In the genomic region with DNA sequence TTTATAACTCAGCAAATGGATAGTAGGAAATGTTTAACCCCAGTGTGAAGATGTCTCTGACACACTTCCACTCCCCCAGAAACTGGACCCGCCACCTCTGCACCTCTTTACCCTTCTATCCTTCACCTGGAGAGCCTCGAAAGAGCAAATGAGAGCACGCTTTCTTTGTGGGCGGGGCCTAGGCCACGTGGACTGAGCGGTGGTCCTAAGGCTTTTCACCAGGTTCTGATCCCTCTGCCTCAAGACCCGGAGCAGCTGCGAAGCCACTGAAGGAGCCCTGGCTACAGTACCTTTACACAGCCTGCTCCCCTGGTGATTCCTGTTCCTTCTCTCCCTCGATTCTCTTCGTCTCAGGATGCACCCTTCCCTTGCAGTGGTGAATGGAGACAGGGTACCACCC, we compare ENCODE assay signal across 8 mouse cellular contexts. TPM values are rescaled to one million over a fixed set of nuclear protein-coding genes. Genes with fewer than 3 reads are reported as not detected.
DNase-seq lines count a peak whose midpoint lies in the region; ATAC-seq and TF ChIP-seq lines count a peak whose summit lies in the region.

No protein-coding gene starts in this region.

- H3K9ac ChIP-seq in heart, embryonic 13.5 days, result no peak overlapping the region
- no peak overlapping the region for H3K9ac ChIP-seq in limb, embryonic 14.5 days (ENCODE audit: low read depth, low read length, severe bottlenecking)

- WGBS in heart, embryonic 13.5 days, result 23% methylated on average over 10 of the region's 10 CpGs
- 22% methylated on average over 10 of the region's 10 CpGs for WGBS in limb, embryonic 14.5 days

- peaks cover 33% of the 10 kb centered on the region for H3K4me1 ChIP-seq in heart, embryonic 13.5 days
- peaks cover 24% of the 10 kb centered on the region for H3K4me1 ChIP-seq in limb, embryonic 14.5 days (ENCODE audit: control insufficient read depth, insufficient read depth, low read length)

- intact Hi-C loops in heart, postnatal 36 days (cut with DNase I), result no loop called here
- intact Hi-C loops in left cerebral cortex, postnatal 36 days (cut with DNase I), result no loop called here

- DNase-seq in heart, postnatal 36 days, result no peak
- peak; percentile 34 for DNase-seq in thymus, postnatal 4 days
- DNase-seq in thymus, adult 18-20 months, result no peak
- DNase-seq in limb, embryonic 14.5 days (ENCODE audit: low spot score), result no peak
- DNase-seq in layer of hippocampus, adult 18-20 months (ENCODE audit: low spot score in 2 of 2), result no peak
- DNase-seq in adrenal gland, postnatal 4 days (ENCODE audit: low spot score in 2 of 2), result no peak
- no peak for DNase-seq in left cerebral cortex, postnatal 36 days (ENCODE audit: low spot score in 2 of 2)

- H3K4me2 ChIP-seq in heart, embryonic 13.5 days, result peak overlapping the region; percentile 67
- H3K4me2 ChIP-seq in limb, embryonic 14.5 days (replicated peaks; ENCODE audit: low read depth, low read length, severe bottlenecking), result peak overlapping the region; percentile 57; the same call in 1 of the 2 replicates

- H3K27me3 ChIP-seq in heart, embryonic 13.5 days (replicated peaks), result peaks cover 84% of the 10 kb centered on the region
- peaks cover 26% of the 10 kb centered on the region for H3K27me3 ChIP-seq in limb, embryonic 14.5 days (ENCODE audit: control insufficient read depth, insufficient read depth, low read length)

- H3K36me3 ChIP-seq in heart, embryonic 13.5 days, result no peaks in the 10 kb centered on the region
- no peaks in the 10 kb centered on the region for H3K36me3 ChIP-seq in limb, embryonic 14.5 days (ENCODE audit: control insufficient read depth, insufficient read depth, low read length)

- peak overlapping the region; percentile 39 for H3K4me3 ChIP-seq in heart, embryonic 13.5 days
- no peak overlapping the region for H3K4me3 ChIP-seq in limb, embryonic 14.5 days (replicated peaks; ENCODE audit: low read length)

- H3K9me3 ChIP-seq in heart, embryonic 13.5 days, result no peaks in the 10 kb centered on the region
- no peaks in the 10 kb centered on the region for H3K9me3 ChIP-seq in limb, embryonic 14.5 days (ENCODE audit: control insufficient read depth, low read length)

- ATAC-seq in heart, embryonic 13.5 days (ENCODE audit: extremely low read depth, insufficient number of reproducible peaks, low FRiP score, low TSS enrichment), result no peak
- ATAC-seq in limb, embryonic 14.5 days (ENCODE audit: low FRiP score, low read depth), result no peak

- no peak for TF ChIP-seq POLR2A in limb, embryonic 14.5 days (IDR thresholded peaks at IDR 0.05; ENCODE audit: borderline replicate concordance, extremely low read depth, insufficient read depth, insufficient read length)

- no peak overlapping the region for H3K27ac ChIP-seq in heart, embryonic 13.5 days (replicated peaks)
- H3K27ac ChIP-seq in limb, embryonic 14.5 days (replicated peaks; ENCODE audit: low read depth, low read length), result no peak overlapping the region

RNA-seq across cellular contexts. Expression of gene Mapk11, which starts 2.0 kb away (rescaled TPM):
- 3.8 and 4.0 TPM in 2 replicates for polyA plus RNA-seq in heart, embryonic 13.5 days (2015; fragmentation: Nextera tagmentation; extraction: Ambion mirVana)
- total RNA-seq in heart, postnatal 36 days (2021), result 1 to 10 TPM; 1.7 to 2.0 TPM
- polyA plus RNA-seq in limb, embryonic 14.5 days (2012; rRNA removed), result 13.4 and 15.9 TPM in 2 replicates
- polyA plus RNA-seq in limb, embryonic 14.5 days (2014; fragmentation: Nextera tagmentation; extraction: Ambion mirVana), result 7.0 and 7.3 TPM in 2 replicates
- 10 to 100 TPM; 19.2 to 21.2 TPM for total RNA-seq in layer of hippocampus, adult 18-20 months (2021)
- 1 to 10 TPM; 6.9 to 8.6 TPM for total RNA-seq in adrenal gland, postnatal 4 days (2021)
- 10 to 100 TPM; 45.3 to 54.5 TPM for total RNA-seq in left cerebral cortex, postnatal 36 days (2021)

RNA-seq across cellular contexts. Expression of gene Mapk12, which starts 7.0 kb away (rescaled TPM):
- polyA plus RNA-seq in heart, embryonic 13.5 days (2015; fragmentation: Nextera tagmentation; extraction: Ambion mirVana), result 19.0 and 20.4 TPM in 2 replicates
- 10 to 100 TPM; 21.5 to 23.7 TPM for total RNA-seq in heart, postnatal 36 days (2021)
- 13.7 and 14.9 TPM in 2 replicates for polyA plus RNA-seq in limb, embryonic 14.5 days (2012; rRNA removed)
- polyA plus RNA-seq in limb, embryonic 14.5 days (2014; fragmentation: Nextera tagmentation; extraction: Ambion mirVana), result 5.0 and 8.3 TPM in 2 replicates
- 1 to 10 TPM; 4.8 to 5.4 TPM for total RNA-seq in layer of hippocampus, adult 18-20 months (2021)
- 10 to 100 TPM; 13.9 to 16.2 TPM for total RNA-seq in adrenal gland, postnatal 4 days (2021)
- 10 to 100 TPM in 1 of 2 experiments, 1 to 10 TPM in 1; 6.1 to 11.1 TPM for total RNA-seq in left cerebral cortex, postnatal 36 days (2021)

RNA-seq across cellular contexts. Expression of gene Hdac10, which starts 19.0 kb away (rescaled TPM):
- 14.0 and 15.0 TPM in 2 replicates for polyA plus RNA-seq in heart, embryonic 13.5 days (2015; fragmentation: Nextera tagmentation; extraction: Ambion mirVana)
- total RNA-seq in heart, postnatal 36 days (2021), result 1 to 10 TPM; 7.1 to 7.4 TPM
- 38.1 and 49.4 TPM in 2 replicates for polyA plus RNA-seq in limb, embryonic 14.5 days (2012; rRNA removed)
- polyA plus RNA-seq in limb, embryonic 14.5 days (2014; fragmentation: Nextera tagmentation; extraction: Ambion mirVana), result 18.7 and 21.8 TPM in 2 replicates
- 10 to 100 TPM; 12.4 to 12.5 TPM for total RNA-seq in layer of hippocampus, adult 18-20 months (2021)
- 10 to 100 TPM; 19.8 TPM for total RNA-seq in adrenal gland, postnatal 4 days (2021)
- total RNA-seq in left cerebral cortex, postnatal 36 days (2021), result 10 to 100 TPM; 12.8 to 16.8 TPM

RNA-seq across cellular contexts. Expression of gene Tubgcp6, which starts 24.5 kb away (rescaled TPM):
- 8.9 and 10.7 TPM in 2 replicates for polyA plus RNA-seq in heart, embryonic 13.5 days (2015; fragmentation: Nextera tagmentation; extraction: Ambion mirVana)
- total RNA-seq in heart, postnatal 36 days (2021), result 1 to 10 TPM; 8.6 to 8.8 TPM
- polyA plus RNA-seq in limb, embryonic 14.5 days (2012; rRNA removed), result 36.8 and 56.5 TPM in 2 replicates
- 17.2 and 17.6 TPM in 2 replicates for polyA plus RNA-seq in limb, embryonic 14.5 days (2014; fragmentation: Nextera tagmentation; extraction: Ambion mirVana)
- 10 to 100 TPM; 29.5 to 30.4 TPM for total RNA-seq in layer of hippocampus, adult 18-20 months (2021)
- 10 to 100 TPM; 20.1 to 24.8 TPM for total RNA-seq in adrenal gland, postnatal 4 days (2021)
- 10 to 100 TPM; 29.6 to 30.6 TPM for total RNA-seq in left cerebral cortex, postnatal 36 days (2021)

RNA-seq across cellular contexts. Expression of gene Plxnb2, which starts 33.1 kb away (rescaled TPM):
- polyA plus RNA-seq in heart, embryonic 13.5 days (2015; fragmentation: Nextera tagmentation; extraction: Ambion mirVana), result 84.6 and 99.0 TPM in 2 replicates
- total RNA-seq in heart, postnatal 36 days (2021), result 100 to 1,000 TPM in 1 of 2 experiments, 10 to 100 TPM in 1; 92.4 to 100 TPM
- polyA plus RNA-seq in limb, embryonic 14.5 days (2012; rRNA removed), result 212 and 268 TPM in 2 replicates
- polyA plus RNA-seq in limb, embryonic 14.5 days (2014; fragmentation: Nextera tagmentation; extraction: Ambion mirVana), result 170 and 183 TPM in 2 replicates
- 10 to 100 TPM; 46.4 to 55.0 TPM for total RNA-seq in layer of hippocampus, adult 18-20 months (2021)
- total RNA-seq in adrenal gland, postnatal 4 days (2021), result 100 to 1,000 TPM; 167 to 207 TPM
- total RNA-seq in left cerebral cortex, postnatal 36 days (2021), result 10 to 100 TPM; 42.2 to 54.0 TPM
